Mouse (Mus musculus) liver, embryonic 13.5 days (tissue): ENCODE results near the gene Smap2. TPM values are rescaled to one million over a fixed set of nuclear protein-coding genes. Genes with fewer than 3 reads are reported as not detected.
A peak's percentile ranks its signal among the peaks of the same experiment; 100 is the strongest.

Source experiments
- ATAC-seq: fragments of 200-750 bp; cut with Nextera tagmentation; 2 replicates; pipeline ENCODE4 v1.8.0; 2017; ENCODE audit warnings: low read depth, mild to moderate bottlenecking, moderate number of reproducible peaks, moderate library complexity
- DNase-seq: peaks from one replicate; pipeline ENCODE4 v3.0.0; 2022
- H3K27ac ChIP-seq: fragments of 300-500 bp; sonication (generic); 2 replicates; pipeline ENCODE4 v1.5.1; 2015; ENCODE audit warnings: moderate library complexity, mild to moderate bottlenecking, inconsistent platforms
- H3K27me3 ChIP-seq: fragments of 300-500 bp; sonication (generic); 2 replicates; pipeline ENCODE4 v1.6.1; 2015; ENCODE audit warnings: mild to moderate bottlenecking, inconsistent platforms
- H3K36me3 ChIP-seq: fragments of 300-500 bp; sonication (generic); 2 replicates; pipeline ENCODE4 v1.6.1; 2015; ENCODE audit warnings: mild to moderate bottlenecking, inconsistent platforms
- H3K4me1 ChIP-seq: fragments of 300-500 bp; sonication (generic); replicated peaks from 2 replicates; pipeline ENCODE4 v1.6.1; 2015; ENCODE audit warnings: inconsistent platforms
- H3K4me2 ChIP-seq: fragments of 300-500 bp; sonication (generic); 2 replicates; pipeline ENCODE4 v1.6.1; 2015; ENCODE audit warnings: inconsistent platforms, mild to moderate bottlenecking, moderate library complexity
- H3K4me3 ChIP-seq: fragments of 300-500 bp; sonication (generic); replicated peaks from 2 replicates; pipeline ENCODE4 v1.5.1; 2015; ENCODE audit warnings: mild to moderate bottlenecking, inconsistent platforms
- H3K9ac ChIP-seq: fragments of 300-500 bp; sonication (generic); 2 replicates; pipeline ENCODE4 v1.6.1; 2015; ENCODE audit warnings: mild to moderate bottlenecking, inconsistent platforms
- H3K9me3 ChIP-seq: fragments of 300-500 bp; sonication (generic); replicated peaks from 2 replicates; pipeline ENCODE4 v1.6.1; 2016; ENCODE audit warnings: inconsistent platforms
- WGBS: fragments of 180-500 bp; shearing (Covaris S2); methylation state at CpG from one replicate; pipeline ENCODE4 v1.1.7; 2015; ENCODE audit not compliant: insufficient replicate concordance; 5-methylcytosine and 5-hydroxymethylcytosine counted together
- microRNA-seq: library from miRNA; unstranded; fragments of <30 nt; microRNA quantifications from one replicate; pipeline ENCODE4, GENCODE M21; 2016
- polyA plus RNA-seq: library from polyadenylated mRNA; unstranded; fragments of >200 nt; fragmentation: Nextera tagmentation; extraction: Ambion mirVana; gene quantifications from 2 replicates; pipeline ENCODE4 v1.2.1, GENCODE M21; 2015

The Smap2 gene
- polyA plus RNA-seq, 1 experiment from 2014 or later: 19.8 TPM

DNA sequence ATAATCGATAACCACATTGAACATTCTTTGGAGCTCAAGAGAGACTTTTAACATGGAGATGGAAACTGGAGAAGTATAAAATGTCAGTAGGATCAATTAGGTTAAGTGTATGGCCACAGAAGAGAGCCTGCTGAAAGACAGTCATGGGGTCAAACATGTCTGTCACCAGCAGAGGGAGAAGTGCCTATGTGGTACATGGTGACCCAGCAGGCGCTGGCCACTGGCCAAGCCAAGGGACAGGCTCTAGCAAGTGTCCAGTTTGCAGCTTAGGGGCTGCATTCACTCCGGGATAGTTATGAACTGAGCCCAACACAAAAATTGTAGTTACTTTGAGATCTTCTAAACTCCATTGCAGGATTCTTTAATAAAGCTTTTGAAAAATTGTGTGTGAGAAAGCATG is 88.4 kb downstream of the Smap2 start:
- no peaks in the 10 kb centered on the region for H3K27me3 ChIP-seq
- ATAC-seq (no peak), DNase-seq (no peak)
- H3K27ac ChIP-seq: no peak overlapping the region
- H3K4me2 ChIP-seq: no peak overlapping the region
- H3K4me3 ChIP-seq: no peak overlapping the region
- H3K9me3 ChIP-seq: peaks cover 4% of the 10 kb centered on the region; the same call in 1 of the 2 replicates
- H3K9ac ChIP-seq: no peak overlapping the region
- WGBS: 68% methylated on average over 3 of the region's 3 CpGs
- H3K4me1 ChIP-seq: peaks cover 15% of the 10 kb centered on the region
- peaks cover 10% of the 10 kb centered on the region for H3K36me3 ChIP-seq

DNA sequence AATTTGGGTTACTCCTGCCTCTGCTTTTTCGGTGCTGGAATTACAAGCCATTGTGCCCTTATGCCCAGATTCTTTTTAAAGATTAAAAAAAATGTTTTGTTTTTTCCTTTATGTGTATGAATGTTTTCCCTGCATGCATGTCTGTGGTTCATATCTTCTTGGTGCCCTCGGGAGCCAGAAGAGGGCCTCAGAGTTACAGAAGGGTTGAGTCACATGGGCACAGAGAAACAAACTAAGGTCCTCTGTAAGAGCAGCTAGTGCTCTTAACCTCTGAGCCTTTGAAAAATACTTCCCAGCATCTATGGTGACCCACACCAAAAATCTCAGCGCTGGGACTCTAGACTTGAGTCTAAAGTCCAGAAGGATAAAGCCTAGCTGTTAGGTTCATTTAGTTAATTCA is 91.7 kb downstream of the Smap2 start:
- Histone ChIP-seq H3K27me3 (no peaks in the 10 kb centered on the region), H3K4me3 (peak overlapping the region; percentile 74), H3K4me1 (peaks cover 25% of the 10 kb centered on the region), H3K27ac (peak overlapping the region; percentile 80), H3K9ac (peak overlapping the region; percentile 81), H3K4me2 (peak overlapping the region; percentile 84), H3K36me3 (peaks cover 20% of the 10 kb centered on the region), H3K9me3 (peaks cover 2% of the 10 kb centered on the region; the same call in 1 of the 2 replicates)
- DNase-seq (peak; percentile 29), ATAC-seq (peak; percentile 73)
- WGBS: 12% methylated on average over 3 of the region's 3 CpGs

DNA sequence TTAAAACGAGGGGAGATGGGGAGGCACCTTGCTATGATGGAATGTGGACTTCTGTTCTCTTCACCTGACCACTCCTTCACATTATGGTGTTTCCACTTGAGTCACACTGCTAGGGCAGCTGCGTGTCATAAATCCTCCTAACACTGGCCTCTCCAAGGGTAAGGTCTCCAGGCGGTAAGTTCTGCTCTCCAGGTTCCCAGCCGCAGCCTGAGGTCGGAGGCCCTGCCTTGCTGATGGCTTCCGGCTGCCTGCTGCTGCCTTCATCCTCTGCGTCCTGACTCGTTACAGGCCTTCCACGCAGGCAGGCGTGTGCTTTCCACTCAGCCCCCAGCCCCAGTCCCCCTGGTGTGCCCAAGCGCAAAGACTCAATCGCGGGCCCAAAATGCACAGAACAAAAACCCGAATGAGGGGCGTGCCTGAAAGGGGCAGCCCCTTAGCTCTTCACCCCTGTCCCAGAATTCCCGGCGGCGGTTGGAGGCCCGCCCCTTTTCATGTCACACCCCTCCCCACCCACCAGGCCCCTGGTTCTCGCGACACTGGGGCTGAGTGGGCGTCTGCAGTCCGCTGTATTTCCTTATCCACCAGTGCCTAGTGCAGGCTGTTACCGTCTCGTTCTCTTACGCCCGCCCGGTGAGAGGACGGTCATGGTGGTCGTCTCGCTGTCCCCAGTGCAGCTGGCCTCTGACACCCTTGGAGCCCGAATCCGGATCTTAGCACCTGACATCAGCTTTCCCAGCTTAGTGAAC is 92.3 kb downstream of the Smap2 start, which contains the start of gene Exo5:
Gene Exo5 (minus strand): TSS at position 464 of the 746 bp plus-strand sequence.
- H3K4me3 ChIP-seq: peak within 1 kb of the TSS; percentile 74
- no peaks in the 10 kb centered on the region for H3K9me3 ChIP-seq
- peak within 1 kb of the TSS; percentile 81 for H3K9ac ChIP-seq
- peaks cover 23% of the 10 kb centered on the region for H3K36me3 ChIP-seq
- no peaks in the 10 kb centered on the region for H3K27me3 ChIP-seq
- H3K4me2 ChIP-seq: peak within 1 kb of the TSS; percentile 84
- DNase-seq: peak; percentile 91
- peak; percentile 99 for ATAC-seq
- peak within 1 kb of the TSS; percentile 80 for H3K27ac ChIP-seq
- H3K4me1 ChIP-seq: peaks cover 25% of the 10 kb centered on the region
- WGBS: under 1% methylated on average over 33 of the region's 33 CpGs

DNA sequence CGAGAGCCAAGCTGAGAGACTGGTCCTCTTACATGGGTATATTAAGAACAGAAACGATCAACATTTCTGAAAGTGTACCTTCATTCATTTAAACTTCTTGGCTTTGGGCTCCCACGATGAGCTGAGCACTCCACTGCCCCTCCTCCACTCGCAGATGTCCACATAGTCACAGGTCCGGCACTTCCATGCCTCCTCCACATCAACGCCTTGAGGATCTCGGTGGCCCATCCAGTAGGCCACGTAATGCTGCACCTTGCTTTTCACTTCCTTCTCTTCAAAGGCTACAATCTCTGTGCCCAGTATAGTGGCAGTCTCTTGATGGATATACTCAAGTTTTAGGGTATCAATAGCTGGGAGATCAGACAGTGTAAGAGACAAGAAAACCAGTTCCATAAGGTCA is 95.6 kb downstream of the Smap2 start:
- ATAC-seq (no peak), DNase-seq (no peak)
- no peaks in the 10 kb centered on the region for H3K27me3 ChIP-seq
- H3K36me3 ChIP-seq: peaks cover 23% of the 10 kb centered on the region
- WGBS: 79% methylated on average over 8 of the region's 8 CpGs
- H3K9ac ChIP-seq: no peak overlapping the region
- peaks cover 25% of the 10 kb centered on the region for H3K4me1 ChIP-seq
- H3K4me2 ChIP-seq: no peak overlapping the region
- H3K9me3 ChIP-seq: no peaks in the 10 kb centered on the region
- H3K27ac ChIP-seq: no peak overlapping the region
- H3K4me3 ChIP-seq: no peak overlapping the region

Small RNAs within 50 kb of the gene (microRNA-seq; reads per million reads assigned to microRNA genes)
- 1.2 reads per million for gene Mir7015

Other genes with a start within 250 kb of the Smap2 start
- gene Nfyc, start 185.7 kb downstream of the Smap2 start, polyA plus RNA-seq: 54.1 and 60.4 TPM in 2 replicates
- gene Rims3, start 162.4 kb downstream of the Smap2 start, polyA plus RNA-seq: 0.16 and 0.19 TPM in 2 replicates
- gene Exo5, start 92.2 kb downstream of the Smap2 start, polyA plus RNA-seq: 8.0 and 9.7 TPM in 2 replicates
- 1.8 and 2.0 TPM in 2 replicates for gene Zfp69, start 65.5 kb downstream of the Smap2 start, polyA plus RNA-seq
- gene Col9a2, start 22.1 kb upstream of the Smap2 start, polyA plus RNA-seq: 1.8 and 2.3 TPM in 2 replicates
- 23.4 and 30.2 TPM in 2 replicates for gene Zmpste24, start 81.0 kb upstream of the Smap2 start, polyA plus RNA-seq
- gene Tmco2, start 92.0 kb upstream of the Smap2 start, polyA plus RNA-seq: not detected in 2 replicates
- 9.7 and 11.8 TPM in 2 replicates for gene Rlf, start 197.8 kb upstream of the Smap2 start, polyA plus RNA-seq